Mouse (Mus musculus) retina, adult 2 months (tissue): ENCODE measurements around the gene 1700003E16Rik.
A peak's percentile ranks its signal among the peaks of the same experiment; 100 is the strongest.
"Not testable (repeated sequence)": the region's sequence is repeated elsewhere in the genome, so short reads cannot be mapped to it uniquely, and the experiment has no call there.

Experiments
- DNase-seq: peaks from one replicate; pipeline ENCODE4 v3.0.0-alpha.2; 2012; ENCODE audit warnings: low read depth, low spot score

1700003E16Rik gene

GRCm38 (mm10) chr6:83159456-83159855 lies 3.3 kb downstream of the 1700003E16Rik start:
- DNase-seq, result not testable (repeated sequence)

GRCm38 (mm10) chr6:83161442-83161841 lies 5.2 kb downstream of the 1700003E16Rik start:
- DNase-seq, result no peak

- no peak for DNase-seq
Measured at GRCm38 (mm10) chr6:83161921-83162641, 5.9 kb downstream of the 1700003E16Rik start.

- peak; percentile 64 for DNase-seq
Measured at GRCm38 (mm10) chr6:83162701-83163100, 6.5 kb downstream of the 1700003E16Rik start.

- DNase-seq, result no peak
Measured at GRCm38 (mm10) chr6:83165026-83165606, 8.9 kb downstream of the 1700003E16Rik start.

GRCm38 (mm10) chr6:83165607-83166242 lies 9.5 kb downstream of the 1700003E16Rik start, which contains the start of gene Dctn1:
TSS of gene Dctn1 (plus strand) at chr6:83165920.
- peak; percentile 93 for DNase-seq

GRCm38 (mm10) chr6:83166243-83166630 lies 10.0 kb downstream of the 1700003E16Rik start:
- DNase-seq, result no peak

- no peak for DNase-seq
Measured at GRCm38 (mm10) chr6:83169872-83170271, 13.7 kb downstream of the 1700003E16Rik start.

GRCm38 (mm10) chr6:83171063-83171462 lies 14.9 kb downstream of the 1700003E16Rik start:
- DNase-seq, result no peak

- DNase-seq, result no peak
Measured at GRCm38 (mm10) chr6:83172240-83172920, 16.2 kb downstream of the 1700003E16Rik start.

- DNase-seq, result no peak
Measured at GRCm38 (mm10) chr6:83175996-83176395, 19.8 kb downstream of the 1700003E16Rik start.

- DNase-seq, result no peak
Measured at GRCm38 (mm10) chr6:83179390-83180117, 23.4 kb downstream of the 1700003E16Rik start.

GRCm38 (mm10) chr6:83180605-83181004 lies 24.4 kb downstream of the 1700003E16Rik start:
- DNase-seq, result no peak

- DNase-seq, result no peak
Measured at GRCm38 (mm10) chr6:83184858-83185435, 28.7 kb downstream of the 1700003E16Rik start.

- DNase-seq, result peak; percentile 85
Measured at GRCm38 (mm10) chr6:83185895-83186861, 30.0 kb downstream of the 1700003E16Rik start.

GRCm38 (mm10) chr6:83186946-83187345 lies 30.7 kb downstream of the 1700003E16Rik start:
- no peak for DNase-seq

GRCm38 (mm10) chr6:83193571-83193970 lies 37.4 kb downstream of the 1700003E16Rik start:
- DNase-seq, result no peak

GRCm38 (mm10) chr6:83197345-83198004 lies 41.3 kb downstream of the 1700003E16Rik start:
- no peak for DNase-seq

- DNase-seq, result no peak
Measured at GRCm38 (mm10) chr6:83203320-83203719, 47.1 kb downstream of the 1700003E16Rik start.
